Mouse (Mus musculus) layer of hippocampus, postnatal 10 days (tissue): ENCODE data around the gene Arhgef3. TPM values are rescaled to one million over a fixed set of nuclear protein-coding genes. Genes with fewer than 3 reads are reported as not detected.

Source experiments
- DNase-seq, 2 experiments: peaks; one replicate each; pipeline ENCODE4 v3.0.0; 2021; ENCODE audit warnings: low spot score in 2 of 2
- total RNA-seq, 2 experiments: library from RNA; stranded (reverse); gene quantifications; 2 replicates each; pipeline ENCODE4 v1.2.3; 2021

Gene Arhgef3
- total RNA-seq, 2 experiments from 2014 or later, result 34.4 to 35.7 TPM

- DNase-seq, result no peak
Observed at GRCm38 (mm10) chr14:27361514-27361913, 246.8 kb downstream of the Arhgef3 start.

DNA sequence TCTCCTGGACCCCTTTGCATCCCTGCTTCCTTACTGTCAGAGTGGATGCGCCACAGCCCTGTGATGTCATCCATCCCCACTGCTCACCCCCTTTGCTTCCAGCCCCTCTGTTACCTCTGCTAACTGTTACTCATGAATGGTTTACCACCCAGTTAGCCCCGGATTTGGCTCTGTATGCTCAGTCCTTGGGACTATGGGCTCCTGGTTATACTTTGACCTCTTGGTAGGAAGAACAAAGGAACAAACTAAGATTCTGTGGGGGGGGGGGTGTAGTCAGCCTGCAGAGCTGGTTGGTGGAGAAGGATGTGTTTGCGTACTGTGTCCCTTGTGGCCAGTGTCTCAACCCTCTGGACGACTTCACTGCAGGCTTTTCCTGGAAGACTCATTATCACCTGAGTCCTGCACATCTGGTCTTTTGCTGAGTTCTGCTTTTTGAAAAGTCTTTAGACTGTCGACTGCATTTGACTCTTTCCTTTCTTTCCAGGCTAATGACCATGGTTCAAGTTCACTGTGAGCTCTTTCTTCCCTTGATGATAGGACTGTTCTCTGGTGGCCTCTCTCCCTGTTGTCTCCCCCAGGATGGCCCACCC is 250.1 kb downstream of the Arhgef3 start:
- no peak for DNase-seq

- DNase-seq, result no peak
Observed at GRCm38 (mm10) chr14:27367117-27367711, 252.5 kb downstream of the Arhgef3 start.

DNA sequence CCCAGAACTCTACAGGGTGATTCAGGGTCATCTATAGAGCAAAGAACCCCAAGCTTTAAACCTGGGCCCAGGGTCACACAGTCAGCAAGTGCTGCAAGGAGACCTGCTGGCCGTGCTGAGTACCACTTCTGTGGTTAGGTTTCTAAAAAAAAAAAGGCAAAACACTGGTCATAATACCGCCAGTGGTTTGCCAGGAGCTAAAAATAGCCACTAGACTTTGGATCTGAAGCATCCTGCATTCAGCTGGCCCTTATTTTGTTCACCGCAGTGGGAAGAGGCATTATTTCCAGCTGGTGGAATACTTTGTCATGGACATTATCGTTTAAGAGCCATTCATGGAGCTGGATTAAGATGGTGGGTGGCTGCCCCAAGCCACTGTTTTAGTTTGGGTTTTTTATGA is 253.9 kb downstream of the Arhgef3 start:
- DNase-seq, result no peak

DNA sequence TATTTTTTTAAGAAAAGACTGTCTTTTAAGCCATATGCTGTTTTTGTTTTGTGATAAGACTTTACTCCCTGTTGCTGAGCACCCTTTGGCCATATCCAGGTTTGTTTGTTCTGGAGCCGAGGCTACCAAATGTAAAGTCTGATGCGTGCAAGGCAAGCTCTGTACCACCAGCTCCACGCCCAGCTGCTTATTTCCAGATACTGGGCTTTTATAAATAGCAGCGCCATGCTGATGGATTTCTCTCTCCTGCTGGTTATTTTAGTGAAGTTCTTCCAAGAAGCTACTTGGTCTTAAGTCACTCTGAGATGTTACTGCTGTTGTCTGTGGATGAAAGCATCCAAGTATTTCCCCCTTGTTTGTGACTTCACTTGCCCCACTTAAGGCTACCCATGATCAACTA is 254.8 kb downstream of the Arhgef3 start:
- no peak for DNase-seq

DNA sequence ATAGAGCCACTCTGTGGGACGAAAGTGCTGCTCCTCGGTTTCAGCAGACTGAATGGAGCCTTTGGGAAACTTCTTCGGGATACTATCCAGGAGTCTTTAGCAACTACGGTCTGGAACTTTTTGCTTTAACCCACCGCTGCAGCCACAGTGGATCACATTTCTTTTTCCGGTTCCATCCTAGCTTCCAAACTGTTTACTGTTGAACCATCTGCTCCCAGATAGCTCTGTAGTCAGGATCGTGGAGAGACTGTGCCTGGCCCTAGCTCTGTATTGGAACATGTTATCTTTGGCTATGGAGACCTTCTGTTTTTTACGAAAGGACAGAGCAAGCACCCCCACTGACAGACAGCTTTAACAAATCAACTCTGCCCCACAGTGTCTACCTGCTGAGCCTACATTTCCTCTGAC is 257.0 kb downstream of the Arhgef3 start:
- no peak for DNase-seq

DNA sequence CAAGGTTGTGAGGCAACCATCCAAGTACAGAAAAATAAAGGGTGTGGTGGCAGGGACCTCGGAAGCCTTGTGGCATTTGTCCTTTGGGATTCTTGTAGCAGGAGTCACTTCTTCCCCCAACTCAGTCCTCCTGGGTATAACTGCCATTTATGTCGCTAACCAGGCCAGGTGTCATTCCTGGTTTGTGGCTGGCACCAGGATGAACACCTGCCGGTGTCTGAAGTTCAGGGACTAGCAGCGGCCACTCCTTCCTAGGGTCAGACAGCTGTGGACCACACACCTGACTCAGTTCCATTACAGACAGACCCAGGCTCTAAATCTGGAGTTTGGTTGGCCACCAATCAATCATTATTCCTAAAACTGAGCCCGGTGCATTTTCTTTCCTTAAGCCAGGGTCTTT is 258.8 kb downstream of the Arhgef3 start:
- DNase-seq, result no peak

DNA sequence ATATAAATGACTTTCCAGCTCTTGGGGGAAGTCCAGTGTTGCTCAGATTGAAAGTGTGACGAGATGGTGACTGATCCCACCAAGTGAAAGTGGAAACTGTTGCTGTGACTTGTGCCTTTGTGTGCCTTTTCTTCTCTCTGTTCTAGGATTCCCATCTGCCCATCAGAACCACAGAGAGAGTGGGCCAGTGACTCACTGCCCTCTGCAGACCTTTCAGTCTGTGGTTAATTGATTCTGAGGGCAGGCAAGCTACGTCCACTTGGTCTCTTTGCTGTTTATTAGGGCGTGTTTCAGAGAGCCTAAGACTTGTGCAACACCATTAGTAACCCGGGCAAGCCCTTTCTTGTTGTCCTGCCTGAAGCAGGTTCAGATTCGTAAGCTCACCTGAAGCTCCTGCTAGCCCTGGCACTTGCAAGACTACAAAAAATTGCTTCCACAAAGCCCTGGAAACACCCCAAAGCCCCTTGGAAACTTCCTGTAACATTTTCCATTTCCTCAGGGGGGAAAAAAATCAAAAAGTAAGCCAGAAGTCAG is 261.5 kb downstream of the Arhgef3 start:
- no peak for DNase-seq

GRCm38 (mm10) chr14:27378669-27379068 is 264.0 kb downstream of the Arhgef3 start:
- no peak for DNase-seq

DNA sequence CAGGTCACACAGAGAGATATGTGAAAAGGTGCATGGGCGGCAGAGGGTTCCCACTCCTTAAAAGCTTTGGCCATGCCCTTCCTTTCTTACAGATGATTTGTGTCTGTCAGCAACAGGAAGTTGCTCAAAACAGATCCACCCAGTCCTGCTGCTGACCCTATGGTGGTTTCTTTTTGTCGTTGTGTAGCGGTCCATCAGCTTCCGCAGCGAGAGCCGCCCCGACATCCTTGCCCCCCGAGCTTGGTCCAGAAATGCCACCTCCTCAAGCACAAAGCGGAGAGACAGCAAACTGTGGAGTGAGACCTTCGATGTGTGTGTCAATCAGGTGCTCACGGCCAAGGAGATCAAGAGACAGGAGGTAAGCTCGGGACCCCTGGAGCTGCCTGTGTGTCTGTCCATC is 264.7 kb downstream of the Arhgef3 start:
- DNase-seq, result no peak

DNA sequence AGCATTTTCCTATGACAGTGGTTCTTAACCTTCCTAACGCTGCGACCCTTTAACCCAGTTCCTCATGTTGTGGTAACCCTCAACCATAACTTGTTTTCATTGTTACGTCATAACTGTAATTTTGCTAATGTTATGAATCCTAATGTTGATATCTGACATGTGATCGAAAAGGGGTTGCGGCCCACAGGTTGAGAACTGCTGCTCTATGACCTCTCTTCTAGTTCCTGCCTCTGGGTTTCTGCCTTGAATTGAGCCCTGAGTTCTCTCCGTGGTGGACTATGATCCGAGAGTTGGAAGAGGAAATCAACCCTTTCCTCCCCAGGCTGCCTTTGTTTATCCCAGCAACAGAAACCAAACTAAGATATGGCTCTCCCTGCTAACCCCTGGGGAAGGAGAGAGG is 266.8 kb downstream of the Arhgef3 start:
- DNase-seq, result no peak

DNA sequence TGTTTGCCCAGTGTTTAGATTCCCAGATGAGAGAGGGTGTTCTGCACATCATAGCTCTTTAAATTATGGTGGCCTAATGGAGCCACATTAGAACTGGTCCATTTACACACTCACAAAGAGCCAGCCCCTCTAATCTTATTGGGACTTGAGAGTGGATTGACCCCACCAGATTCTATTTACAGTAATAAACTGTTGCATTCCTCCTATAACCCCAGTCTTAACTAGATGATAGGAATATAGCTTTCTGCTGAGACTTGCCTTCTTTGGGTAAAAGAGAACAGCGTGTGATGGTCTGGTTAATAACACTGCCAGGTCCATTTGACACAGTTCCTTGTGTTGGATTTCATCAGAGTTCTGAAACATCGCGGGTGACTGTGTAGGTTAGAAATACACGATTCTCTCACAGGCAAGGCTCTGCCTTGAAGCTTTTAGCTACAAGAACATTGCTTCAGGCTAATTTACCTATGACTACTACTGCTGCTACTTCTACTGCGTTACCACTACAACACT is 268.7 kb downstream of the Arhgef3 start:
- no peak for DNase-seq

GRCm38 (mm10) chr14:27384143-27384542 is 269.4 kb downstream of the Arhgef3 start:
- no peak for DNase-seq

DNA sequence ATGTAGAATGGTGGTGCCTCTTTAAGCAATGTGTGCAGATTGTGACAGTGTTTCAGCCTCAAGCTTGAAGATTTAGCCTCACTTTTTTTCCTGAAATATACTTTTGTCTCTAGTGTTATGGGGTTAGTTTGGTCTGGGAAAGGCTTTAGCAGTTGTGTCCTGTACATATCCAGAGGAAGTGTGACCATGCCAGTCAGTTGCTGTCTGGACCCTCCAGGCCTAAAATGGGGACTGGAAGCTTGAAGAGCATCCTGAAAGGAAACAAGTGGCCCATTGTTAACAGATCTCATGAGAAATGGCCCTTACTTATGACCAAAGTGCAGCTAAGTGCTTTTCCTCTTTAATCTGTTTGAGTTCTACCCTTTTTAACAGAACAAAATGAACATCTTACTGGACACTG is 273.9 kb downstream of the Arhgef3 start:
- no peak for DNase-seq

DNA sequence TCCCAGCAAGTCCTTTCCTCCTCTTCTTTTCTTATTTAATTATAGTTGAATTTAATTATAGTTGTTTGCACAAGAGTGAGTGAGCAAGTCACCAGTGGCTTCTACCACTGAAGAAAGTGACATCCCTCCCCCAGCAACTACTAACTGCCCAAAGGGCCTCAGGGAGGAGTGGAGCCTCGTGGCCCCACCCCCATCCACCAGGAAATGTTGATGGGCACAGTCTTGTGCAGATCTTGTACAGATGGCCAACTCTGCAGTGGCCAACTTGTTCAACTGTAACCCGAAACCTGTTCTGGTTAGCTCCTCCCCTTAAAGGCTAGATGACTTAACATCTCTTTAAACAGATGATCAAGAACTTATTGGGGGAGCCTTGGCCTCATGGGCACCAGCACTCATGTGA is 275.0 kb downstream of the Arhgef3 start:
- no peak for DNase-seq

DNA sequence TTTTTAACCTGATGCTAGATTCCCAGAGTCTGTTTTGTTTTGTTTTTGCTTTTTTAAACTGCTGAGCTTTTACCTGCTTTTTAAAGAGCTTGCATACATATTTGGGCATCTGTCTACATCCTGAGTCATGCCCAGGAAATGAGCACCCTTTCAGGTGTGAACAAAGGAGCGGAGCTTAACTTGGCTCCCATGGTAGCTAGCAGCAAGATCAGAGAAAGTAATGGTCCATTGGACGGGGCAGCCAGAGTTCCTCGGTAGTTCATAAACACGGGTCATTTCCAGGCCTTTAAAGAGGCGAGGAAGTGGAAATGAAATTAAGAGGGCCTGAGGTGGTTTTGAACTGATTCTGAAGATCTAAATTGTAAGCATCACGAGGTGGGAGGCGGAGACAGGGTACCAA is 276.0 kb downstream of the Arhgef3 start:
- DNase-seq, result no peak

DNA sequence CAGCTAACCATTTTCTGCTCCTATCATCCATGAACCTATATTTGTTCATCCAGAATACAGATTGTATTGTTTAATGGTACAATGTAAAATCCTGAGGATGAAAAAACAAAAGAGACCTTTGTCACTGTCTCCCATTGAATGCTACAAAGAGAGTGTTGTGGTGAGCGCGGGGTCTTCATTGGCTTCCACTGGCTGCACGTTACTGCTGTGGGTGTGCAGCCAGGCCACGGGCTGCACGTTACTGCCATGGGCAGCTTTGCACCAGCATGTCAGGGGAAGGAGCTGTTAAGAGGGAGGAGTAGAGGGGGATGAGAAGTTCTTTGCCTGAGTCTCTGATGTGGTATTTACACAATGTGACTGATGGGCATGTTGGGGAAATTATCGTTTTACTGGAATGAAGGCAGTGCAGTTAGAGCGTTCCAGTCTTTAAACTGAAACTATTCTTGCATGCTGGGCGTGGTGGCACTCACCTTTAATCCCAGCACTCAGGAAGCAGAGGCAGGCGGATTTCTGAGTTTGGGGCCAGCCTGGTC is 277.1 kb downstream of the Arhgef3 start:
- DNase-seq, result no peak

- DNase-seq, result no peak
Observed at GRCm38 (mm10) chr14:27392660-27393059, 278.0 kb downstream of the Arhgef3 start.

- DNase-seq, result no peak
Observed at GRCm38 (mm10) chr14:27393806-27394205, 279.1 kb downstream of the Arhgef3 start.

DNA sequence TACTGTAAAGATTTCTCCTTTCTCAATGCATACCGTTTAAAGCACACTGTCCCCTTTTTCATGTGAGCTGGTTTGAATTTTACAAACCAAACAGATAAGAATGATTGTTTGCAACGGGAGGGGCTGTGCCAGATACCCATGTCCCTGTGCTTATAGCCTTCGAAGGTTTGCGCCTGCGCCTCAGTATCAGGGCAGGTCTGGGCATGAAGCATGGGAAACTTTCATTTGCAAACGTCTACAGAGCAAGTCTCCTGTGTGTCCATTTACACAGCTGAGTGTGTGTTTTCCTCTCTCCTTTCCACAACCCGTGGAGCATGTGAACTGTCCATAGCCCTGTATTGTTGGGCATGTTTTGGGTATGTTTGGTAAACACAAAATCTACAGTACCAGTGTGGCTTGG is 281.7 kb downstream of the Arhgef3 start:
- DNase-seq, result no peak

DNA sequence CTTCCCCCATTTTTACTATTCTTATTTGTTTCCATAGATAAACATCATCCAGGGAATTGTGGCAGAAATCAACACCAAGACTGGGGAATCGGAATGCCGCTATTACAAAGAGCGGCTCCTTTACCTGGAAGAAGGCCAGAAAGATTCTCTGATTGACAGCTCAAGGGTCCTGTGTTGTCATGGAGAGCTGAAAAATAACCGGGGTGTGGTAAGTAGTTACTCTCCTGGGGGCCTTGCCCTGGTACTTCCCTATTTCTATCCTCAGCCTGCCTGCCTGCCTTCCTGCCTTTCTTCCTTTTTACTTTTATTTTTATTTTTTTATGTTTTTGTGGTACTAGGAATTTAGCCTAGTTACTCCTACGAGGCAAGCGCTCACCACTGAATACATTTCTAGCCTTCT is 282.8 kb downstream of the Arhgef3 start:
- DNase-seq, result no peak

DNA sequence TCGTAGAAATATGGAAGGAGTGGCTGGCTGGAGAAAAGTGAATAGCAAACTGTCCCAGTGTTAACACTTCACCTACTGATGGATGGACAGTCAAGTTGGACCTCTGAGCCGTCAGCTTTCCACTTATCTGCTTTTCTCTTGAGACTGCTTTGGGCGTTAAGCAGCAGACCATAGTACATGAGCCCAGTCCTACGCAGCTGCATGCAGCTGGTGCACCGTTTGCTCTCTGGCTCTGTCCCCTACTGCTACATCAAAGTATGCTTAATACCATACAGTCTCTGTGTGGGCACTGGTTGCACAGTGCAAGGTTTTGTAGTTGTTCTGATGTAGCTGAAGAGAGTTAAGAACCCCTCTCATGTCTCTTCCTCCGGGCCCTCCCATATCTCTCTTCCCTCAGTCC is 285.8 kb downstream of the Arhgef3 start:
- DNase-seq, result no peak
